Mouse (Mus musculus) kidney, adult 2 months (tissue): Measurements from ENCODE around the gene Angptl8.

Experiments used
- CTCF ChIP-seq: fragments of 200-500 bp; conservative IDR thresholded peaks from 2 replicates; pipeline ENCODE4 v1.5.1; 2011; ENCODE audit warnings: low read depth, mild to moderate bottlenecking, control low read depth, low read length, moderate library complexity, mixed read lengths; ENCODE audit not compliant: insufficient read depth, insufficient read length
- POLR2A ChIP-seq: fragments of 200-500 bp; IDR thresholded peaks from one replicate; pipeline ENCODE4 v1.6.1; 2011; ENCODE audit warnings: low read depth, low read length, control low read depth

DNA sequence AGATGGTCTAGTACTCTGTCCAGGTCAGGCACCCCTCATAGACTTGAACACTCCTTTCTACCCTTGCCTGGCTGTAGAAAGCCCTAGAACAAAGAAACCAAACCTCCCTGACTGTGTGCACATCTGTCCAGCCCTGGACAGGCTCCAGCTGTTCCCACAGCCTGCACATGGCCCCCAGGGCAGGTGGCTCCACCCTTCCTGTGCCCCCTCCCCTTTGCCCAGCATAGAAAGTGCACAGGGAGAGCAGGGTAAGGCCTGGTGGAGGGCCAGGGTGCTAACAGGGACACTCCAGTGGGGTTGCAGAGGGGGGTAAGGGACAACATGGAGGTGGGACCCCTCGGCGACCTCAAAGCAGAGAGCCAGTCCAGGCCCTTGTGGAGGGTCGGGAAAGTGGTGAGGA, 39.1 kb upstream of the Angptl8 start:
- no peak for TF ChIP-seq CTCF
- no peak for TF ChIP-seq POLR2A
